Mouse (Mus musculus) ES-Bruce4 (cell line): ENCODE results near the gene Fbxl17.

Source experiments
- EP300 ChIP-seq: IDR thresholded peaks from 2 replicates; pipeline ENCODE4 v1.6.1; 2011; ENCODE audit warnings: low read depth, low read length; ENCODE audit not compliant: insufficient read depth
- POLR2A ChIP-seq: IDR thresholded peaks from one replicate; pipeline ENCODE4 v1.8.1; 2011; ENCODE audit warnings: low read length; ENCODE audit not compliant: insufficient read depth

GRCm38 (mm10) chr17:63294961-63295360 lies 204.9 kb downstream of the Fbxl17 start:
- TF ChIP-seq POLR2A = no peak
- no peak for TF ChIP-seq EP300
